Mouse (Mus musculus) ES-E14 (cell line): ENCODE measurements at regions not wholly inside any gene's neighbourhood (a gene's known extent, or its start where the extent isn't known, plus 50 kb on each side); places are given as distances from the start of the nearest gene placed in this dataset.

Experiments
- DNase-seq: peaks from one replicate; pipeline ENCODE4 v3.0.0-alpha.2; 2013; ENCODE audit warnings: low read depth, low spot score
- H3K27ac ChIP-seq: 2 replicates; pipeline ENCODE4 v1.5.1; 2012; ENCODE audit warnings: low read depth, mild to moderate bottlenecking, low read length, moderate library complexity, mixed read lengths; ENCODE audit not compliant: poor library complexity, insufficient read depth, severe bottlenecking
- H3K36me3 ChIP-seq: 2 replicates; pipeline ENCODE4 v1.6.1; 2012; ENCODE audit warnings: mild to moderate bottlenecking, low read length, moderate library complexity, mixed read lengths; ENCODE audit not compliant: control insufficient read depth, poor library complexity, insufficient read depth, severe bottlenecking
- H3K4me1 ChIP-seq, 2 experiments: fragments of 150-350 bp in 1 of 2; sonication (generic) in 1 of 2; 2 replicates each; pipeline ENCODE4 v1.6.1; 2012; ENCODE audit warnings: low read length in 2 of 2, mild to moderate bottlenecking in 1 of 2, mixed read lengths in 1 of 2; ENCODE audit not compliant: control insufficient read depth in 2 of 2, insufficient read depth in 2 of 2, poor library complexity in 1 of 2
- H3K4me3 ChIP-seq, 2 experiments: fragments of 150-350 bp in 1 of 2; sonication (generic) in 1 of 2; 2 replicates each; pipeline ENCODE4 v1.5.1; 2012; ENCODE audit warnings: low read length in 2 of 2, low read depth in 1 of 2, mild to moderate bottlenecking in 1 of 2, mixed read lengths in 1 of 2; ENCODE audit not compliant: insufficient read depth in 1 of 2, poor library complexity in 1 of 2, severe bottlenecking in 1 of 2
- H3K9ac ChIP-seq: 2 replicates; pipeline ENCODE4 v1.6.1; 2012; ENCODE audit warnings: low read depth, mild to moderate bottlenecking, low read length, mixed read lengths; ENCODE audit not compliant: poor library complexity, insufficient read depth, severe bottlenecking
- H3K9me3 ChIP-seq: fragments of 150-350 bp; sonication (generic); 2 replicates; pipeline ENCODE4 v1.6.1; 2012; ENCODE audit warnings: low read depth, mild to moderate bottlenecking, low read length; ENCODE audit not compliant: control insufficient read depth, insufficient read depth
- CHD2 ChIP-seq: IDR thresholded peaks from 2 replicates; pipeline ENCODE4 v1.6.1; 2014; ENCODE audit warnings: mild to moderate bottlenecking, low read depth, low read length, inconsistent platforms
- HCFC1 ChIP-seq: IDR thresholded peaks from 2 replicates; pipeline ENCODE4 v1.6.1; 2012; ENCODE audit warnings: low read length, inconsistent platforms, borderline replicate concordance; ENCODE audit not compliant: insufficient read depth
- MAFK ChIP-seq: IDR thresholded peaks from 2 replicates; pipeline ENCODE4 v1.6.1; 2014; ENCODE audit warnings: mild to moderate bottlenecking, low read depth, low read length, inconsistent platforms; ENCODE audit not compliant: insufficient read depth
- ZC3H11A ChIP-seq: IDR thresholded peaks from 2 replicates; pipeline ENCODE4 v1.6.1; 2012; ENCODE audit warnings: low read depth, mild to moderate bottlenecking, inconsistent platforms, low read length, borderline replicate concordance
- ZNF384 ChIP-seq: IDR thresholded peaks from 2 replicates; pipeline ENCODE4 v1.6.1; 2012; ENCODE audit warnings: low read depth, low read length, inconsistent platforms
- in situ Hi-C, 2 experiments: fragments of 600-800 bp; cut with MboI; formaldehyde crosslinking; loops; one replicate each; pipeline ENCODE4 v1.15.1; 2025; ENCODE audit warnings: low sequenced_read_pairs in 2 of 2, inconsistent platforms in 1 of 2; ENCODE audit not compliant: unreplicated experiment in 2 of 2

- Histone ChIP-seq H3K9me3 (no peaks in the 10 kb centered on the region), H3K27ac (no peak overlapping the region), H3K36me3 (no peaks in the 10 kb centered on the region), H3K4me3 (no peak overlapping the region), H3K9ac (no peak overlapping the region), H3K4me1 (peaks cover 0 to 5% of the 10 kb centered on the region in 2 experiments; a peak in 2 of 4 replicates)
- TF ChIP-seq CHD2 (no peak), ZNF384 (no peak), MAFK (no peak), ZC3H11A (no peak), HCFC1 (no peak)
- in situ Hi-C loops, result no loop called here
- no peak for DNase-seq
These were observed 541.3 kb upstream of the Gm19410 start for GRCm38 (mm10) chr8:35224053-35224924.

- Histone ChIP-seq H3K36me3 (no peaks in the 10 kb centered on the region), H3K9ac (no peak overlapping the region), H3K4me1 (peaks cover 0 to 5% of the 10 kb centered on the region in 2 experiments; a peak in 2 of 4 replicates), H3K9me3 (no peaks in the 10 kb centered on the region), H3K27ac (no peak overlapping the region), H3K4me3 (no peak overlapping the region)
- no peak for DNase-seq
- in situ Hi-C loops, result no loop called here
- TF ChIP-seq MAFK, result no peak
- TF ChIP-seq CHD2, result no peak
- no peak for TF ChIP-seq HCFC1
- no peak for TF ChIP-seq ZNF384
- TF ChIP-seq ZC3H11A, result no peak
These were observed 540.7 kb upstream of the Gm19410 start for GRCm38 (mm10) chr8:35224925-35225244.

- no peak overlapping the region for H3K9ac ChIP-seq
- no peaks in the 10 kb centered on the region for H3K9me3 ChIP-seq
- no peaks in the 10 kb centered on the region for H3K36me3 ChIP-seq
- no peak overlapping the region for H3K27ac ChIP-seq
- H3K4me1 ChIP-seq, result peaks cover 0 to 5% of the 10 kb centered on the region in 2 experiments; a peak in 2 of 4 replicates
- no peak for DNase-seq
- in situ Hi-C loops, result no loop called here
- H3K4me3 ChIP-seq, result no peak overlapping the region
- no peak for TF ChIP-seq MAFK
- no peak for TF ChIP-seq ZNF384
- TF ChIP-seq CHD2, result no peak
- no peak for TF ChIP-seq ZC3H11A
- TF ChIP-seq HCFC1, result no peak
These were observed 538.5 kb upstream of the Gm19410 start for GRCm38 (mm10) chr8:35227079-35227478.

DNA sequence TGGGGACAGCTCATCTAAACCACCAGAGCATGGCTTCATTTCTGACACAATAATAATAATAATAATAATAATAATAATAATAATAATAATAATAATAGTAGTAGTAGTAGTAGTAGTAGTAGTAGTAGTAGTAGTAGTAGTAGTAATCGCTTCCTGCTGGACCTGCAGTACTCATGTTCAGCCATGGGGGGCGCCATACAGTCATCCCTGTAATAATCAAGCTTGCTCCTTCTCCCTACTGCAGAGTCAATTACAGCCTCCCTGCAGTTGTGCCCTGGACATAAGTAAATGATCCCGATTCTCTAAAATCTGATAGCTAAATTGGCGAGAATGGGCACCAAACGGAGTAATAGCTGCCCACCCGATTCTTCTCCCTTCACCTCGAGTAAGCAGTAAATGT lies 537.1 kb upstream of the Gm19410 start:
- Histone ChIP-seq H3K9me3 (no peaks in the 10 kb centered on the region), H3K27ac (no peak overlapping the region), H3K4me1 (peaks cover 0 to 2% of the 10 kb centered on the region in 2 experiments; a peak in 2 of 4 replicates), H3K4me3 (no peak overlapping the region), H3K36me3 (no peaks in the 10 kb centered on the region), H3K9ac (no peak overlapping the region)
- DNase-seq, result no peak
- TF ChIP-seq HCFC1 (no peak), CHD2 (no peak), ZC3H11A (no peak), ZNF384 (no peak), MAFK (no peak)
- in situ Hi-C loops, result no loop called here
